Mouse (Mus musculus) brain, embryonic 14.5 days (tissue): ENCODE results near the gene Usp29.
"Not testable (repeated sequence)": the region's sequence is repeated elsewhere in the genome, so short reads cannot be mapped to it uniquely, and the experiment has no call there.

ENCODE experiments used
- CTCF ChIP-seq: fragments of 200-500 bp; IDR thresholded peaks from 2 replicates; pipeline ENCODE4 v1.5.1; 2012; ENCODE audit warnings: inconsistent platforms, mild to moderate bottlenecking, moderate library complexity, borderline replicate concordance; ENCODE audit not compliant: insufficient read depth, insufficient read length; ENCODE audit errors: extremely low read depth
- POLR2A ChIP-seq: fragments of 200-500 bp; IDR thresholded peaks from 2 replicates; pipeline ENCODE4 v1.6.1; 2012; ENCODE audit warnings: mild to moderate bottlenecking, inconsistent platforms, borderline replicate concordance; ENCODE audit not compliant: poor library complexity, insufficient read depth, insufficient read length, severe bottlenecking; ENCODE audit errors: extremely low read depth

DNA sequence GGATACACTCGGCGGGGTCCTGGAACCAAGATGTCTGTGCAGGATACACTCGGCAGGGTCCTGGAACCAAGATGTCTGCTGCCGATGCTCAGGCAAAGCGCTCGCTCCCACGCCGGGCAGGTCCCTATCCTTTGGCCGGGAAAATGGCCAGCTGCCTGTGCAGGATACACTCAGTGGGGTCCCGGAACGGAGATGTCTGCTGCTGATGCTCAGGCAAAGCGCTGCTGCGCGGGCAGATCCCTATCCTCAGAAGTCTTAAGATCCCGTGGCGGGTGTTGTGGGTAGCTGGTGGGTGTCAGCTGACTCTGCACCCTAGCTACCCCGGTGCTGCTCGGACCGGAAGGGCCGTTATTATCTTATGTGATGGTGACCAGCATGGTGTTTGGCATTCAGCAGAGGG lies 217.7 kb downstream of the Usp29 start:
- TF ChIP-seq CTCF, POLR2A: not testable (repeated sequence)
